Mouse (Mus musculus): Measurements from ENCODE around the gene Ccdc54. TPM values are rescaled to one million over a fixed set of nuclear protein-coding genes. Genes with fewer than 3 reads are reported as not detected.

Gene Ccdc54
- polyA plus RNA-seq, 1 experiment from 2014 or later: not detected

- 48% methylated on average over 11 of the region's 11 CpGs for WGBS
- H3K36me3 ChIP-seq (ENCODE audit: control insufficient read depth, insufficient read depth, low read length): no peaks in the 10 kb centered on the region
- no peaks in the 10 kb centered on the region for H3K9me3 ChIP-seq (ENCODE audit: control insufficient read depth, low read length)
- H3K27me3 ChIP-seq (ENCODE audit: control insufficient read depth, insufficient read depth, low read length): no peaks in the 10 kb centered on the region
- no peak for ATAC-seq (ENCODE audit: low FRiP score, low TSS enrichment)
- TF ChIP-seq EP300 (optimal IDR thresholded peaks at IDR 0.05): no peak
- TF ChIP-seq CTCF (IDR thresholded peaks at IDR 0.05; ENCODE audit: low read depth): no peak
- H3K4me3 ChIP-seq (ENCODE audit: low read depth, low read length): no peak overlapping the region
- H3K4me2 ChIP-seq (replicated peaks; ENCODE audit: low read depth): no peak overlapping the region
- no peak for DNase-seq (ENCODE audit: low spot score)
- no peaks in the 10 kb centered on the region for H3K4me1 ChIP-seq (replicated peaks; ENCODE audit: control insufficient read depth, insufficient read depth)
- no peak overlapping the region for H3K27ac ChIP-seq (replicated peaks)
- no peak overlapping the region for H3K9ac ChIP-seq (ENCODE audit: low read length)
Measured at GRCm38 (mm10) chr16:50604826-50605225, 13.9 kb upstream of the Ccdc54 start.

- Histone ChIP-seq H3K4me1 (replicated peaks; ENCODE audit: control insufficient read depth, insufficient read depth) (no peaks in the 10 kb centered on the region), H3K4me3 (ENCODE audit: low read depth, low read length) (no peak overlapping the region), H3K27me3 (ENCODE audit: control insufficient read depth, insufficient read depth, low read length) (no peaks in the 10 kb centered on the region), H3K4me2 (replicated peaks; ENCODE audit: low read depth) (no peak overlapping the region), H3K9me3 (ENCODE audit: control insufficient read depth, low read length) (no peaks in the 10 kb centered on the region), H3K9ac (ENCODE audit: low read length) (no peak overlapping the region), H3K27ac (replicated peaks) (no peak overlapping the region), H3K36me3 (ENCODE audit: control insufficient read depth, insufficient read depth, low read length) (no peaks in the 10 kb centered on the region)
- DNase-seq (ENCODE audit: low spot score) (no peak), ATAC-seq (ENCODE audit: low FRiP score, low TSS enrichment) (no peak)
- TF ChIP-seq CTCF (IDR thresholded peaks at IDR 0.05; ENCODE audit: low read depth) (no peak), EP300 (optimal IDR thresholded peaks at IDR 0.05) (no peak)
- WGBS: 45% methylated on average over 3 of the region's 3 CpGs
Measured at GRCm38 (mm10) chr16:50601947-50602346, 11.0 kb upstream of the Ccdc54 start.

GRCm38 (mm10) chr16:50600665-50601064, 9.7 kb upstream of the Ccdc54 start:
- DNase-seq (ENCODE audit: low spot score) (no peak), ATAC-seq (ENCODE audit: low FRiP score, low TSS enrichment) (no peak)
- WGBS: 60% methylated on average over 3 of the region's 3 CpGs
- no peaks in the 10 kb centered on the region for H3K4me1 ChIP-seq (replicated peaks; ENCODE audit: control insufficient read depth, insufficient read depth)
- no peaks in the 10 kb centered on the region for H3K27me3 ChIP-seq (ENCODE audit: control insufficient read depth, insufficient read depth, low read length)
- no peak overlapping the region for H3K4me3 ChIP-seq (ENCODE audit: low read depth, low read length)
- no peak overlapping the region for H3K4me2 ChIP-seq (replicated peaks; ENCODE audit: low read depth)
- no peak overlapping the region for H3K9ac ChIP-seq (ENCODE audit: low read length)
- TF ChIP-seq CTCF (IDR thresholded peaks at IDR 0.05; ENCODE audit: low read depth) (no peak), EP300 (optimal IDR thresholded peaks at IDR 0.05) (no peak)
- no peak overlapping the region for H3K27ac ChIP-seq (replicated peaks)
- no peaks in the 10 kb centered on the region for H3K9me3 ChIP-seq (ENCODE audit: control insufficient read depth, low read length)
- no peaks in the 10 kb centered on the region for H3K36me3 ChIP-seq (ENCODE audit: control insufficient read depth, insufficient read depth, low read length)

GRCm38 (mm10) chr16:50596679-50597078, 5.7 kb upstream of the Ccdc54 start:
- Histone ChIP-seq H3K9me3 (ENCODE audit: control insufficient read depth, low read length) (no peaks in the 10 kb centered on the region), H3K4me1 (replicated peaks; ENCODE audit: control insufficient read depth, insufficient read depth) (no peaks in the 10 kb centered on the region), H3K27me3 (ENCODE audit: control insufficient read depth, insufficient read depth, low read length) (no peaks in the 10 kb centered on the region), H3K9ac (ENCODE audit: low read length) (no peak overlapping the region), H3K27ac (replicated peaks) (no peak overlapping the region), H3K4me3 (ENCODE audit: low read depth, low read length) (no peak overlapping the region), H3K36me3 (ENCODE audit: control insufficient read depth, insufficient read depth, low read length) (no peaks in the 10 kb centered on the region), H3K4me2 (replicated peaks; ENCODE audit: low read depth) (no peak overlapping the region)
- DNase-seq (ENCODE audit: low spot score): no peak
- TF ChIP-seq EP300 (optimal IDR thresholded peaks at IDR 0.05): no peak
- TF ChIP-seq CTCF (IDR thresholded peaks at IDR 0.05; ENCODE audit: low read depth): no peak
- WGBS: 27% methylated on average over 6 of the region's 6 CpGs
- ATAC-seq (ENCODE audit: low FRiP score, low TSS enrichment): no peak

- Histone ChIP-seq H3K9me3 (ENCODE audit: control insufficient read depth, low read length) (no peaks in the 10 kb centered on the region), H3K4me2 (replicated peaks; ENCODE audit: low read depth) (no peak overlapping the region), H3K9ac (ENCODE audit: low read length) (no peak overlapping the region), H3K4me1 (replicated peaks; ENCODE audit: control insufficient read depth, insufficient read depth) (no peaks in the 10 kb centered on the region), H3K27ac (replicated peaks) (no peak overlapping the region), H3K27me3 (ENCODE audit: control insufficient read depth, insufficient read depth, low read length) (no peaks in the 10 kb centered on the region), H3K4me3 (ENCODE audit: low read depth, low read length) (no peak overlapping the region), H3K36me3 (ENCODE audit: control insufficient read depth, insufficient read depth, low read length) (no peaks in the 10 kb centered on the region)
- no peak for TF ChIP-seq EP300 (optimal IDR thresholded peaks at IDR 0.05)
- TF ChIP-seq CTCF (IDR thresholded peaks at IDR 0.05; ENCODE audit: low read depth): no peak
- no peak for ATAC-seq (ENCODE audit: low FRiP score, low TSS enrichment)
- no peak for DNase-seq (ENCODE audit: low spot score)
- 56% methylated on average over 4 of the region's 4 CpGs for WGBS
Measured at GRCm38 (mm10) chr16:50596171-50596570, 5.2 kb upstream of the Ccdc54 start.

- DNase-seq (ENCODE audit: low spot score) (no peak), ATAC-seq (ENCODE audit: low FRiP score, low TSS enrichment) (no peak)
- no peaks in the 10 kb centered on the region for H3K9me3 ChIP-seq (ENCODE audit: control insufficient read depth, low read length)
- 67% methylated on average over 1 of the region's 1 CpGs for WGBS
- H3K9ac ChIP-seq (ENCODE audit: low read length): no peak overlapping the region
- no peak overlapping the region for H3K4me3 ChIP-seq (ENCODE audit: low read depth, low read length)
- H3K27ac ChIP-seq (replicated peaks): no peak overlapping the region
- no peak overlapping the region for H3K4me2 ChIP-seq (replicated peaks; ENCODE audit: low read depth)
- no peaks in the 10 kb centered on the region for H3K27me3 ChIP-seq (ENCODE audit: control insufficient read depth, insufficient read depth, low read length)
- TF ChIP-seq CTCF (IDR thresholded peaks at IDR 0.05; ENCODE audit: low read depth) (no peak), EP300 (optimal IDR thresholded peaks at IDR 0.05) (no peak)
- H3K4me1 ChIP-seq (replicated peaks; ENCODE audit: control insufficient read depth, insufficient read depth): no peaks in the 10 kb centered on the region
- H3K36me3 ChIP-seq (ENCODE audit: control insufficient read depth, insufficient read depth, low read length): no peaks in the 10 kb centered on the region
Measured at GRCm38 (mm10) chr16:50594876-50595275, 3.9 kb upstream of the Ccdc54 start.

All from stomach, postnatal 0 days (tissue).